In genomic region chr10:75098446-75099183, GRCm38 (mm10) we compare ENCODE assay signal across 11 mouse cellular contexts. TPM values are rescaled to one million over a fixed set of nuclear protein-coding genes. Genes with fewer than 3 reads are reported as not detected.
DNase-seq lines count a peak whose midpoint lies in the region; ATAC-seq and TF ChIP-seq lines count a peak whose summit lies in the region.
"Had no signal": no experiment of that assay in that cellular context is flagged by ENCODE, and none has a peak within 500 bp of the region (broad histone marks: within the 10 kb centered on the region; RNA-seq: fewer than 3 reads in every experiment).

No protein-coding gene starts in this region.

- WGBS in lung, embryonic 14.5 days = 24% methylated on average over 10 of the region's 10 CpGs
- 43% methylated on average over 10 of the region's 10 CpGs for WGBS in liver, embryonic 15.5 days (ENCODE audit: insufficient replicate concordance)

- no peaks in the 10 kb centered on the region for H3K36me3 ChIP-seq in lung, embryonic 14.5 days (ENCODE audit: insufficient read depth)
- H3K36me3 ChIP-seq in liver, embryonic 15.5 days (replicated peaks) = no peaks in the 10 kb centered on the region
- H3K36me3 ChIP-seq: embryonic facial prominence, embryonic 13.5 days had no signal

- H3K9ac ChIP-seq in lung, embryonic 14.5 days = no peak overlapping the region
- no peak overlapping the region for H3K9ac ChIP-seq in liver, embryonic 15.5 days
- H3K9ac ChIP-seq: embryonic facial prominence, embryonic 13.5 days had no signal

- ATAC-seq in lung, embryonic 14.5 days (ENCODE audit: insufficient read depth) = peak; percentile 70
- ATAC-seq in liver, embryonic 15.5 days (ENCODE audit: insufficient read depth) = peak; percentile 69
- ATAC-seq: Patski had no signal

- TF ChIP-seq CTCF in lung, embryonic 14.5 days (IDR thresholded peaks at IDR 0.05; ENCODE audit: low read depth) = no peak

- H3K4me2 ChIP-seq in lung, embryonic 14.5 days = no peak overlapping the region
- no peak overlapping the region for H3K4me2 ChIP-seq in liver, embryonic 15.5 days
- H3K4me2 ChIP-seq: embryonic facial prominence, embryonic 13.5 days had no signal

- H3K27me3 ChIP-seq in lung, embryonic 14.5 days (ENCODE audit: insufficient read depth, low read length) = no peaks in the 10 kb centered on the region
- no peaks in the 10 kb centered on the region for H3K27me3 ChIP-seq in liver, embryonic 15.5 days
- H3K27me3 ChIP-seq: embryonic facial prominence, embryonic 13.5 days; Patski had no signal

- no peak overlapping the region for H3K4me3 ChIP-seq in lung, embryonic 14.5 days (ENCODE audit: low read depth, low read length)
- no peak overlapping the region for H3K4me3 ChIP-seq in liver, embryonic 15.5 days (replicated peaks)
- H3K4me3 ChIP-seq: embryonic facial prominence, embryonic 13.5 days had no signal

- no peaks in the 10 kb centered on the region for H3K9me3 ChIP-seq in lung, embryonic 14.5 days (ENCODE audit: low read depth, low read length)
- H3K9me3 ChIP-seq in liver, embryonic 15.5 days (replicated peaks) = no peaks in the 10 kb centered on the region
- H3K9me3 ChIP-seq: embryonic facial prominence, embryonic 13.5 days had no signal

- peaks cover 24% of the 10 kb centered on the region for H3K4me1 ChIP-seq in lung, embryonic 14.5 days (ENCODE audit: insufficient read depth)
- H3K4me1 ChIP-seq in liver, embryonic 15.5 days (replicated peaks) = peaks cover 21% of the 10 kb centered on the region

- DNase-seq in lung, embryonic 14.5 days = peak; percentile 71
- no peak for DNase-seq in lung, postnatal 25 days (ENCODE audit: low spot score)
- DNase-seq in forelimb bud, embryonic 11.5 days (ENCODE audit: low read depth, low spot score) = peak; percentile 66
- DNase-seq in retina, postnatal 7 days (ENCODE audit: low read depth, low spot score) = peak; percentile 42
- DNase-seq in thymus, postnatal 4 days = no peak
- DNase-seq in gastrocnemius, postnatal 4 days (ENCODE audit: low spot score in 2 of 2) = no peak
- no peak for DNase-seq in thymus, postnatal 36 days

- H3K27ac ChIP-seq in lung, embryonic 14.5 days (ENCODE audit: low read depth) = no peak overlapping the region; the same call in 1 of the 2 replicates
- no peak overlapping the region for H3K27ac ChIP-seq in liver, embryonic 15.5 days (replicated peaks)
- H3K27ac ChIP-seq: embryonic facial prominence, embryonic 13.5 days; macrophage had no signal

RNA-seq across cellular contexts. Expression of gene Bcr, which starts 38.2 kb away (rescaled TPM):
- polyA plus RNA-seq in lung, embryonic 14.5 days (2014; fragmentation: Nextera tagmentation; extraction: Ambion mirVana) = 10.9 and 11.5 TPM in 2 replicates
- polyA plus RNA-seq in liver, embryonic 15.5 days (2015; fragmentation: Nextera tagmentation; extraction: Ambion mirVana) = 1.3 and 1.9 TPM in 2 replicates
- 10 to 100 TPM in 1 of 2 experiments, 1 to 10 TPM in 1; 7.3 to 10.5 TPM for total RNA-seq in gastrocnemius, postnatal 4 days (2021)

Comparison
In these comparisons a context has a peak if more than half of its experiments do, and no peak if none do; other contexts are left out.
1. DNase-seq: peak in lung, embryonic 14.5 days (single experiment), forelimb bud, embryonic 11.5 days (single experiment) and retina, postnatal 7 days (single experiment); none in lung, postnatal 25 days (single experiment), thymus, postnatal 4 days (single experiment), gastrocnemius, postnatal 4 days (0 of 2) and thymus, postnatal 36 days (0 of 2).